Mouse (Mus musculus) cerebellum, adult 18-20 months (tissue): ENCODE data around the gene Gm10643.

Experiments used
- DNase-seq, 2 experiments: peaks; one replicate each; pipeline ENCODE4 v3.0.0; 2021

Gm10643 gene

DNA sequence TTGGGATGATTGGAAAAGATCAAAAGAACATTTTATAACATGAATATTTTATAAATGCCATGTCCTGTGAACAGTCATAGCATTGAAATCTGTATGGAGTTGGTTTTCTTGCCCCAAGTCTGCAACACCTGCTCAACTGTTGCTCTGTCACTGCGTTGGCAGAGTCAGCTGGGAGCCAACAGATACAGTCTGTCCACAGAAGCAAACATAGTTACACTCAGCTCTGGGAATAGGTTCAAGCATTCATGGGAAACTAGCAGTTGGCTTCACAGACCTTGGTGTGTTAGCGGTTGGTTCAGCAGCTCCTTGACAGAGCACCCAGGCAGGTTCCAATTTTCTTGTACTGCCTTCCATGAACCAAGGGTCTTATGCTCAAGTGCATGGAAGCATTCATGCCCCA, 5.7 kb upstream of the Gm10643 start:
- DNase-seq, result peak; percentile 24 to 37

GRCm38 (mm10) chr8:84070241-84070640, 5.3 kb upstream of the Gm10643 start:
- DNase-seq, result peak in 1 of 2 experiments; percentile 3

DNA sequence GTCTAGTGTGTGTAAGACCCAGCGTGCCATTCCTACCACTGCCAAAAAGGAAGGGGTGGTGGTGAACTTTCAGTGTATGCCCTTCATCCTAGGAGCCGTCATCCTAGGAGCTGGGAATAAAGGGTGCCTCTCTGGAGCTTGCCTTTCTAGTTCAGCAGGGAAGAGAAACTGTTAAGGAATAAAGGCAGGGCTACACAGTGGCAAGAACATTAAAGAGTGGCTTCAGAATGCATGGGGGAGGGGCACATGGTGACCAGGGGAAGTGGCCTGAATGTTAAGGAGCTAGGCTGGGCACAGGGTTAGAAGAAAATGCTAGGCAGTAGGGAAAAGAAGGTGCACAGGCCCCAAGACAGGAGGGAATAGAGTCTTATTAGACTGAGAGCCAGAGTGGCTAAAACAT, 4.8 kb upstream of the Gm10643 start:
- peak in 1 of 2 experiments; percentile 11 for DNase-seq

GRCm38 (mm10) chr8:84069169-84069568, 4.2 kb upstream of the Gm10643 start:
- DNase-seq, result peak in 1 of 2 experiments; percentile 1

- peak in 1 of 2 experiments; percentile 3 for DNase-seq
These were observed 3.5 kb upstream of the Gm10643 start for GRCm38 (mm10) chr8:84068316-84069035.

DNA sequence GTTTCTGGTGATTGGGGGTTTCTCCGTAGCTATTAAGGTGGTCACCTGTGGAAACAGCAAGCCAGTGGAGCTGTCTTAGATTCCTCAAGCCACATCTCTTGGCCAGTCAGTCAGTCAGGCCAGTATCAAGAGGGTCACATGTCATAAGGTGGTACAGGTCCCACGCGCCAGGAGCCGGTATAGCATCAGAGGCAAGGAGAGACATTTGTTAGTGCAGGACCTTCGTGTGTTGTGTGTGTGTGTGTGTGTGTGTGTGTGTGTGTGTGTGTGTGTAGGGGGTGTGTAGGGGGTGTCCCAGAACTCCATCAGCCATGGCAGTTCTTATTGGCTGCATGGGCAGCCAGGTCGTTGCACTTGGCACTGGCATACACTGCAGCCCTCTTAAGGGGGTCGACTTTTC, 3.0 kb upstream of the Gm10643 start:
- DNase-seq, result peak in 1 of 2 experiments; percentile 10

DNA sequence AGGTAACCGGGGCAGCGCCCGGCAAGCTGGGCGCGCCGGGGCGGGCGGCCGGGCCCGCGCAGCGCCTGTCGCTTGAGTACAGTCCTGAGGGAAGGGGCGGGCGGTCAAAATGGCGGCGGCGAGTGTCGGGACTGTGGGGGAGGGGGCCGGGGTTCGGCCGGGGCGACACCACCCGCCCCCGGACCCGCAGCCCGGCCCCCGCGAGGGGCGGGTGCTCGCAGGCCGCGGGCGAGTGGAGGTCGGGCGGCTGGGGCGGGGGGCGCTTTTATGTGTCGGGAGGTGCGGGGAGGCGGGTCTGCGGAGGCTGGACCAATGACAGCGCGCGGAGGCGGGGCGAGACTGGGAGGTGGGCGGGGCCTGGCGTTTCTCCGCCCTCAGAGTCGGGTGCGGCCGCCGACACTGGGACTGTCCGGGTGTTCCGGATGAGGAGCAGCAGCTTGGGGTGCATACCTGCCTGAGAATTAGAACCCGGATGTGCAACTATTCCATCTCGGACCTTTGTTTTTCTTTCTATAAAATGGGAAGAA, 2.2 kb upstream of the Gm10643 start:
- peak; percentile 92 to 97 for DNase-seq

- DNase-seq, result peak; percentile 96 to 100
These were observed 1.5 kb upstream of the Gm10643 start, which contains the start of gene Rfx1 for GRCm38 (mm10) chr8:84066291-84066930. Gene Rfx1 (plus strand): TSS chr8:84066834.

- no peak for DNase-seq
These were observed 628 bp upstream of the Gm10643 start for GRCm38 (mm10) chr8:84065457-84066072.

DNA sequence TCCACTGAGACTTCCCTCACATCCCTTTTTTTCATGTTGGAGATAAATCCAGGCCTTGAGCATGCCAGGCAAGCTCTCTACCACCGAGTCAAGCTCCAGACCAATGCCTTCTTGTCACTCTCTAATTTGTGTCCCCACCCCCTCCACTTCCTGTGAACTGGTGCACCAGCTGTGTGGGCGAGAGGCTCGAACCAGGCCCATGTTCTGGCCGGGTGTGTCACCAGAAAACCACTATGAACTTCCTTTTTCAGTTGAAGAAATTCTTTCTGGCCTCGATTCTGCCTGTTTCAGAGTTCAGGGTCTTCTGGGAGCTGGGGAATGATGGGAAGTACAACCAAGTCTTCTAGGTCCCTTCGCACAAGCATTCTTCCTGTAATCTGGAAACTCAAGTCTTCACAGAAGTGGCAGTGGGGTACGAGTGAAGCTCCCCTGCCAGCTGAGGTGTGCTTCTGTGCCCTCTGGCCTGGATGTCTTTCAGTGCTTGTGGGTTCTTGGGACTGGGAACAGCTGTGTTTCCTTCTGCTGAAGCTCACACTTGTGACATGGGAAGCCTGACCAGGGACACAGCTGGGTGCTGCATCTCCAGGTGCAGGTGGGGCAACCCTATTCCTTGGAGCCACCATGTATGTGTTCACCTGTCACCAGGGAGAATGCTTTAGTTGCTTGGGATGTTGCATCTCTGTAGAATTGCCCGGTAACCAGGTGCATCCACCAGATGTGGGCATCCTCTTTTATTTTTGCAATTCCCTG, 901 bp downstream of the Gm10643 start:
- DNase-seq, result no peak

- no peak for DNase-seq
These were observed 4.7 kb downstream of the Gm10643 start for GRCm38 (mm10) chr8:84060245-84060644.

DNA sequence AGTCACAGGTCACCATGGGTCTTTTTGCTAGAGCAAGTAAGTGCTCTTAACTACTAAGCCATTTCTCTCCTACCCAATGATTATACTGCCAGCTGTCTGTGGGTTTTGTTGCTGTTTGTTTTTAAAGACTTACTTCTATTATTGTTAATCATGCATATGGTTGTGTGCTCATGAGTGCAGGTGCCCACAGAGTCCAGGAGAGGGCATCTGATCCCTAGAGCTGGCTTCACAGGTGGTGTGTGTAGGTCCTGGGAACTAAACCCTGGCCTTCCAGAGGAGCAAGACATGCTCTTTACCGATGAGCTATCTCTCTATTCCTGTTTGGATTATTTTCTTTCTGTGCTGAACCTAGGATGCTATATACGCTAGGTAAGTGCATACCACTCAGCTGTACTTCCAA, 5.7 kb downstream of the Gm10643 start:
- no peak for DNase-seq

GRCm38 (mm10) chr8:84057827-84058226, 7.1 kb downstream of the Gm10643 start:
- DNase-seq, result no peak

DNA sequence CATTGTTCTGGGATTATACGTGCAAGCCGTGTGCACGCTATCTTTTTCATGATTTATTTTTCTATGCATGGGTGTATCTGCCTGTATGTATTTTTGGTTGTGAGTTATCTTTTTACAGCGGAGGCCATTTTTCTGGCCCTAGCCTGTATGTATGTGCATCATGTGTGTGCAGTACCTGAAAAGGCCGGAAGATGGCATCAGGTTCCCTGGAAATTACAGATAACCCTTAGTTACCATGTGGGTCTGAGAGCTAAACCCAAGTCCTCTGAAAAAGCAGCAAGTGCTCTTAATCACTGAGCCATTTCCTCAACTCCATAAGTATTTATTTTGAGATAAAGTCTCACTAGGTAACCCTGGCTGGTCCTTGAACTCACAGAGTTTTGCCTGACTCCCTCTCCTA, 11.7 kb downstream of the Gm10643 start:
- DNase-seq, result no peak

- no peak for DNase-seq
These were observed 12.2 kb downstream of the Gm10643 start for GRCm38 (mm10) chr8:84052746-84053145.

- DNase-seq, result no peak
These were observed 16.8 kb downstream of the Gm10643 start for GRCm38 (mm10) chr8:84048171-84048570.

DNA sequence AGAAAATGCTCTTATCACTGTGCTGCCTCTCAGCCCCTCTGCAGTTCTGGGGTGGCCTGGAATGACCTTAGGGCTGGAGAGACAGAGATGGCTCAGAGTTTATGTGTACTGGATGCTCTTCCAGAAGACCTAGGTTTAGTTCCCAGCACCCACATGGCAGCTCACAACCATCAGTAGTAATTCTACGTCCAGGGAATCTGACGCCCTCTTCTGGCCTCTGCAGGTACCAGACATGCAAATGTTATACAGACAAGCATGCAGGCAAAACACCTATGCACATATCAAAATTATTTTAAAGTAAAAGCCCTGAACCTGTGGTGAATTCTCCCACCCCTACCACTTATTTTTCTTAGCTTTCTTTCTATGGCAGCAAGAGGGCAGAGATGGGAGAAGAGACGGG, 18.4 kb downstream of the Gm10643 start:
- no peak for DNase-seq

DNA sequence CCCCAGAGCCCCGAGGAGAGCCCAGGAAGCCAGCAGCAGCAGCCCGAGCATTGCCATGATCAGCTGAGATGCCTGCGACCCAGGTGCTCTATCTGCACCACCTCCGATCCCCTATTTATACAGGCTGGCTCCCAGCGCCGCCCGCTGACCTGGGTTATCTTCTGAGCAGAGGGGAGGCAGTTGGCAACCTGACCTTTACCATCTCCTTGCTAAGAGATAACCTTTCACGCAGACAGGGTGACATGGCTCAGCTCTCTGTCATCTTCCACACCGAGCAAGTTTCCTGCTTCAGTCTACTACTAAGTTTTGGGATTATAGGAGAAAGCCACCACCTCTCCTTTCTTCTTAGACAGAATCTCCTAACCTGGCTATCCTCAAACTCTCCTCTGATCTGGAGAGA, 20.0 kb downstream of the Gm10643 start, which contains the start of gene Rln3:
Rln3 (minus strand) TSS at position 101 of the 400 bp plus-strand sequence.
- DNase-seq, result no peak

DNA sequence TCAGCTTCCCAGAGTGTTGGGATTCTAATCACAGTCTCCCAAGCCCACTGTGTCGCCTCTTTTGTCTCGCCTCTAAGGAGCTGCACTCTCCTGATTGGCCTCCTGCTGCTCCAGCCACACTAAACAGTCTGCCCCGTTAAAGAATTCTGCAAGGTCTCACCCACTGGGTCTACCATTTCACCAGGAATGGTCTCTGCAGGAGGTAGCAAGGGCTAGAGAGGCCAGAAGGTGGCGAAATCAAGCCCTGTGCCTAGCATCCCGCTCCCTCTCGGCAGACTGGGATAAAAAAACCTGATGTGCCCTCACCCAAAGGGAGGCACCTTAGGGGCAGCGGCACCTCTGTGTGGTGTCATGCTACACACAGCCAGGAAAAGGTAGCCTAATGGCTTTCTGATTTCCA, 20.8 kb downstream of the Gm10643 start:
- DNase-seq, result no peak

GRCm38 (mm10) chr8:84042948-84043342, 22.0 kb downstream of the Gm10643 start:
- DNase-seq, result no peak

GRCm38 (mm10) chr8:84042066-84042947, 22.6 kb downstream of the Gm10643 start, which contains the start of gene Il27ra:
Gene Il27ra (minus strand): TSS chr8:84042589.
- DNase-seq, result peak; percentile 28 to 43

DNA sequence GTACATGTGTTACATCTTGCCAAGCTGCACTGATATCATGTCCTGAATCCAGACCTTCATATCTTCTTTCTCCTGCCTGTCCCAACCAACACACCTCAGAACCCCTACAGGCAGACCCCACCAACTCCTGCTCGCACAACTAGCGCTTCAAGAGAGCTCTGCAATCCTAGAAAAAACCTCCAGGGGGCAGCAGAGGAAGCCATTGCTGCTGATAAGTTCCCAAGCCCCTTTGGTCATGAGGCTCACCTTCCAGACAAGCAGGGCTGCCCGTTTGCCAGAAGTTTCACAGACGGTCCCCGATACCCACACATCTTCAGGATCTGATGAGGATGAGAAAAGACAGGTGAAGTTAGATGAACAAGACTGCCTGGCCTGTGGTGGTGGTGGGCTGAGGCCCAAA, 25.9 kb downstream of the Gm10643 start:
- peak; percentile 69 to 78 for DNase-seq
